Mouse (Mus musculus) hematopoietic stem cell, adult 5-6 weeks (primary cell): ENCODE measurements around the gene Chchd10. TPM values are rescaled to one million over a fixed set of nuclear protein-coding genes. Genes with fewer than 3 reads are reported as not detected.

ENCODE experiments used
- ATAC-seq, 2 experiments: fragments of 125-278 bp in 1 of 2; replicated peaks in 1 of 2; 2 replicates each; pipeline ENCODE4 v1.8.0; 2016 to 2017; ENCODE audit warnings: inconsistent platforms in 2 of 2, mild to moderate bottlenecking in 2 of 2, moderate number of reproducible peaks in 2 of 2, low read depth in 1 of 2, moderate TSS enrichment in 1 of 2; ENCODE audit not compliant: low FRiP score in 2 of 2, poor library complexity in 2 of 2, severe bottlenecking in 2 of 2, insufficient read depth in 1 of 2, low TSS enrichment in 1 of 2
- total RNA-seq: library from RNA; stranded (forward); fragments of 172-1452, 232-1000 nt; gene quantifications from 2 replicates; pipeline ENCODE4 v1.2.3, GENCODE M21; 2017

The Chchd10 gene
- total RNA-seq, 1 experiment from 2014 or later = 52.1 TPM

DNA sequence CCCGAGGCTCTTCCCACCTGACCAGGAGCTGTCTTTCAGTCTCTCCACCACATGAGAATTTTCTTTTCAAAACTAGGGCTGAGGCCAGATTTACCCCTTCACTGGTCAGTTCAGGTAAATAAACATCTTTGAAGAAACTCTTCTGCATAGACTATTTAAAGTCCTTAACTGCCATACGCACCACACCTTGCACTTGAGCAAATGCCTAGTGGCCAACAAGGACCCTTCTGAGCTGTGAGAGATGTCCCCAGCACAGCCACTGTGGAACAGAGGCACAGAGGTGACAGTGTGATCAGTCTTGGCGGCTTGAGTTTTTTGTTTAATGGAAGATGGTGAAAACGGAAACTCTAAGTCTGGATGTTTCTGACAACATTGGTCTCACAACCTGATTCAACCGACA is 13.9 kb upstream of the Chchd10 start:
- no peak for ATAC-seq

GRCm38 (mm10) chr10:75921026-75921725 is 11.8 kb upstream of the Chchd10 start, which contains the start of gene Smarcb1:
Smarcb1 (minus strand) TSS chr10:75921617.
- ATAC-seq = peak; percentile 73 to 79

DNA sequence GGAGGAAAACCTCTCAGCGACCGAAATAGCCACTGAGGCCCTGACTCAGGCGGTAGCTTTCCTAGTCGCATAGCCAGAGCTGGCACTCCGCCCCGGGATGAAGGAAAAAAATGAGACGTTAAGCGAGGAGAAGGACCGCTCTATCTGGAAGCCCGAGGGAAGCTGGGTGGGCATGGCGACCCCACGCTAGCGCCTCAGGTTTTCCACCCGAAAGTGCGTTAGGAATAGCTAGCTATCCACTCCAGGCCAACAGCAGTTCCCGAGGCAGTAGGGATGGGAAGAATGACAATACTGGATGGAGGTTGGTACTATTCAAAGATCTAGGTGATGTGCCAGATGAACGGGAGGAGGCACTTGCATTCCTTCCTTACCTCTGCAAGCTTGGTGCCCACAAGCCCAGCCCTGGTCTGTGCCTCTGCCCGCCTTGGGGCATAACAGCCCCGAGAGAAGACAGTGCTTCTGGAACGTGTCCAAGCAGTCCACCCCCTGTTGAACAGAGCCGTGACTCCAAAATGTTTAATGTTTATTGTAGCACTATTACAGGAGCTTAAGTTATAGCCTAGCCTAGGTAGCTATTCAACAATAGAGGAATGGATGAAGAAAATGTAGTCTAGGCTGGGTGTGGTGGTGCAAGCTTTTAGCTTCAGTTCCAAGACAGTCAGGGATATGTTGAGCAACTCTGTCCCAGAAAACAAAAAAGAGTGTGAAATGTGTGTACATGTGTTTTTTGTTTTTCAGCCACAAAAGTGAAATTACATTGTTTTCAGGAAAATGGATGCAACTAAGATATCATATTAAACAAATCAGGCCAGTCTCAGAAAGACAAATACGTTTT is 11.0 kb upstream of the Chchd10 start:
- peak; percentile 8 to 9; a peak in 2 of 4 replicates for ATAC-seq

- ATAC-seq = no peak
Measured at GRCm38 (mm10) chr10:75924324-75924723, 8.6 kb upstream of the Chchd10 start.

- ATAC-seq = no peak
Measured at GRCm38 (mm10) chr10:75926396-75926795, 6.5 kb upstream of the Chchd10 start.

GRCm38 (mm10) chr10:75930304-75930703 is 2.6 kb upstream of the Chchd10 start:
- no peak for ATAC-seq

DNA sequence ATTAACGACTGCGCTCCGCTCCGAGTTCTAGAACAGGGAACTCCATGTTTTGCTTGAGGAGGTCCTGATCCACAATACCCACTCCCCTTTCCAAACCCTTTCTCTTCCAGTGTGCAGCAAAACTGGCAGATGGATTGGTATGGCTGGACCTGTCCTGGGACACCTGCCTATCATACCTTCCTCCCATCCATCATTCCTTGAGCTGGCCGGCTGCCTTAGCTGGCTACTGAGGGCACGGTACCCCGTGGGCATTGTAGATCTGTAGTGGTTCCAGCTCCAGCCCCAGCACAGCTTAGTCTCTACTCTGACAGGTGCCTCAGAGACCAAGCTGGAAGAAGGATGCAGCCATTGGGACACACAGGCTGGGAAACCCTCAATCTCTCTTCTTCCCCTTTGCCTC is 1.6 kb upstream of the Chchd10 start:
- no peak for ATAC-seq

DNA sequence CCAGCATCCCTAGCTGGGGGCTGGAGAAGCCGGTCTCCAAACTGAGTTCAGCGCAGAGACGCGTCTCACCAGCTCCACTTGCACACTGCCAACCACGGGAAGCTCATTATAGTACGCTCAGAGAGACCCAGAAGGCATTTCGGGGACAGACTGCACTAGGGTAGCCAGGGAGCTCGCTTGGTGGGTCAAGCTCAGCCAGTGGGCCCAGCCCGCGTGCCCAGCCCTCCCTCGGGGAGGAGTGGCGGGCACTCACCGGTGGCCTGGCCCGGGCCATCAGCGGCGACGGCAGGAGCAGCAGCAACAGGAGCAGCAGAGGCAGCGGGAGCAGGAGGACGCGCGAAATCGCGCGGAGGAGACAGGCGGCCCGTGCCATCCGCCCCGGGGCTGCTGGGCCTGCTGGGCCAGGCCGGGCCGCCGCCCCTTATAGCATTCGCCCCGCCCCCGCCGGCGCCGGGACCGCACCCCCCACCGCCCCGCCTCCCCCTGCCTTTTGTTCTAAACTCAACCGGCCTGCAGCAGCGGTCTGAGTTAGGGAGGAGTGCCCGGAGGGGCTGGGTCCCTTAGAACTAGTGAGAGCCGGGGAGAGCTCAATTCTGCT is 750 bp upstream of the Chchd10 start:
- 0 out of 4 replicates have a peak, but pooled peaks have one; percentile 11 to 18 for ATAC-seq

- no peak for ATAC-seq
Measured at GRCm38 (mm10) chr10:75934991-75935390, 2.1 kb downstream of the Chchd10 start.

DNA sequence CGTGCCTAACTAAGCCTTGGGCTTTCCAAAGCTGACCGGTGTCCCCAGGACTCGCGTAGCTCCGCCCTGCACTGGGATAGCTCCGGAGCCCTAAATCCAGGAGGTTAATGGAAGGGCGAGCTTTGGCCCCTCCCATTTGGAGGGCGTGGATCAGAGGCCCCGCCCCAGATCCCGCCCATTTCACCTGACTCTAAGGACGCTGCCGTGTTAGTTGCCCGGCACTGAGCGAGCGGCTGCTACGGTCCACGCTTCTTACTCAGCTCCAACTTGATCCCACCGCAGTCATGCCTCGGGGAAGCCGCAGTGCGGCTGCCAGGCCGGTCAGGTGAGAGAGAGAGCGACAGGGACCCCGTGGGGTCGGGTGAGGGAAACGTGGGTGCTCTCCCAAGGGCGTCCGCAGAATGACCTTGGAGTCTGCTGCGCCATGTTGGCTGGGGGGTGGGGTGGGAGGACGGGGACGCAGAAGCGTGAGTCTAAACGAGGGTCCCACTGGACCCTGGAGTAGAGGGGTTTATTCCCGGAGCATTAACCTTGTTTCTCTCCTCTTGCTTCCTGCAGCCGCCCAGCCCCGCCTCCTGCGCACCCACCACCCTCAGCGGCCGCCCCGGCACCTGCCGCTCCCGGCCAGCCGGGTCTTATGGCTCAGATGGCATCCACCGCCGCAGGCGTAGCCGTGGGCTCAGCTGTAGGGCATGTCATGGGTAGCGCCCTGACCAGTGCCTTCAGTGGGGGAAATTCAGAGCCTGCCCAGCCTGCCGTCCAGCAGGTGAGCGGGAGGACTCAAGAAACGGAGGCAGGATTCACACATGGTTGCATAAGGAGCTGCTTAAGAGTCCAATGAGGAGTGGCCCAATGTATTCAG is 3.0 kb downstream of the Chchd10 start, which contains the start of gene Mmp11:
Gene Mmp11, minus strand, starts transcription at position 817 of the 862 bp plus-strand sequence.
- peak; percentile 82 to 90 for ATAC-seq

- no peak for ATAC-seq
Measured at GRCm38 (mm10) chr10:75936909-75937667, 4.2 kb downstream of the Chchd10 start.

GRCm38 (mm10) chr10:75937851-75938643 is 5.1 kb downstream of the Chchd10 start:
- ATAC-seq = no peak

- no peak for ATAC-seq
Measured at GRCm38 (mm10) chr10:75939481-75940234, 6.7 kb downstream of the Chchd10 start.

DNA sequence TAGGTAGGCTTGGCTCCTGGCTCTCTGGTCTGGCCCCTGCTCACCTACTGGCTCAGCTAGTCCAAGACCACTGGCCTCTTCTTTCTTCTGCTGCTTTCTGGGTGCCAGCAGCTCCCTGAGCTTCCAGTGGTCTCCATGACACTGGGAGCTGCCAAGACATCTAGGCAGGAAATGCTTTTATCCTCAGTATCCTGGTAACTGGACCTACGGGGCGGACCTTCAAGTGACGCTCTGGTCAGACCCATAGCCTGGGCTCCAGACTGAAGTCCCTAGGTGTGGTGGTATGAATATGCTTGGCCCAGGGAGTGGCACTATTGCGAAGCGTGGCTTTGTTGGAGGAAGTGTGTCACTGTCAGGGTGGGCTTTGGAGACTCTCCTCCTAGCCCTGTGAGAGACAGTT is 7.6 kb downstream of the Chchd10 start, which contains the start of gene Gm867:
Gene Gm867, minus strand, starts transcription at position 153 of the 400 bp plus-strand sequence.
- no peak for ATAC-seq
